Mouse (Mus musculus): ENCODE results near the gene Rad54l. TPM values are rescaled to one million over a fixed set of nuclear protein-coding genes. Genes with fewer than 3 reads are reported as not detected.

The Rad54l gene
- total and polyA plus RNA-seq, 3 experiments: 3.4 to 56.1 (median 47.0) TPM

GRCm38 (mm10) chr4:116133126-116133525 lies 9.6 kb upstream of the Rad54l start:
- H3K27me3 ChIP-seq (ENCODE audit: insufficient read depth, low read length): no peaks in the 10 kb centered on the region; the same call in 1 of the 2 replicates
- peak; percentile 49 for DNase-seq (ENCODE audit: low spot score)
- peaks cover 79% of the 10 kb centered on the region for H3K36me3 ChIP-seq (replicated peaks)
- H3K4me3 ChIP-seq (ENCODE audit: low read depth, low read length): no peak overlapping the region; the same call in 1 of the 2 replicates
- H3K4me1 ChIP-seq (ENCODE audit: insufficient read depth, low read depth, low read length): peaks cover 60% of the 10 kb centered on the region
- TF ChIP-seq GATA1 (IDR thresholded peaks at IDR 0.05; ENCODE audit: borderline replicate concordance, low read length) (no peak), POLR2AphosphoS5 (IDR thresholded peaks at IDR 0.05; ENCODE audit: insufficient replicate concordance, low read depth, low read length) (no peak), CTCF (IDR thresholded peaks at IDR 0.05; ENCODE audit: low read depth, low read length) (no peak), GATA2 (IDR thresholded peaks at IDR 0.05; ENCODE audit: borderline replicate concordance, low read depth, low read length) (no peak), TAL1 (conservative IDR thresholded peaks at IDR 0.05; ENCODE audit: low read depth, low read length) (no peak)
- ATAC-seq (ENCODE audit: extremely low read depth, insufficient number of reproducible peaks, low FRiP score, poor library complexity, severe bottlenecking): peak; percentile 82
- H3K9me3 ChIP-seq (replicated peaks): no peaks in the 10 kb centered on the region

- TF ChIP-seq GATA2 (IDR thresholded peaks at IDR 0.05; ENCODE audit: borderline replicate concordance, low read depth, low read length): no peak
- TF ChIP-seq CTCF (IDR thresholded peaks at IDR 0.05; ENCODE audit: low read depth, low read length): no peak
- no peak for TF ChIP-seq TAL1 (conservative IDR thresholded peaks at IDR 0.05; ENCODE audit: low read depth, low read length)
- TF ChIP-seq GATA1 (IDR thresholded peaks at IDR 0.05; ENCODE audit: borderline replicate concordance, low read length): no peak
- TF ChIP-seq POLR2AphosphoS5 (IDR thresholded peaks at IDR 0.05; ENCODE audit: insufficient replicate concordance, low read depth, low read length): no peak
- peaks cover 43% of the 10 kb centered on the region for H3K36me3 ChIP-seq (replicated peaks)
- H3K27me3 ChIP-seq (ENCODE audit: insufficient read depth, low read length): no peaks in the 10 kb centered on the region
- ATAC-seq (ENCODE audit: extremely low read depth, insufficient number of reproducible peaks, low FRiP score, poor library complexity, severe bottlenecking): no peak
- no peak overlapping the region for H3K4me3 ChIP-seq (ENCODE audit: low read depth, low read length)
- peaks cover 58% of the 10 kb centered on the region for H3K4me1 ChIP-seq (ENCODE audit: insufficient read depth, low read depth, low read length)
- DNase-seq (ENCODE audit: low spot score): no peak
- H3K9me3 ChIP-seq (replicated peaks): no peaks in the 10 kb centered on the region
Observed at GRCm38 (mm10) chr4:116127956-116128355, 4.5 kb upstream of the Rad54l start.

GRCm38 (mm10) chr4:116125803-116126386 lies 2.4 kb upstream of the Rad54l start:
- Histone ChIP-seq H3K4me1 (ENCODE audit: insufficient read depth, low read depth, low read length) (peaks cover 64% of the 10 kb centered on the region), H3K36me3 (replicated peaks) (peaks cover 35% of the 10 kb centered on the region), H3K4me3 (ENCODE audit: low read depth, low read length) (peak overlapping the region; percentile 41; the same call in 1 of the 2 replicates), H3K27me3 (ENCODE audit: insufficient read depth, low read length) (no peaks in the 10 kb centered on the region), H3K9me3 (replicated peaks) (no peaks in the 10 kb centered on the region)
- peak; percentile 87 for ATAC-seq (ENCODE audit: extremely low read depth, insufficient number of reproducible peaks, low FRiP score, poor library complexity, severe bottlenecking)
- TF ChIP-seq TAL1 (conservative IDR thresholded peaks at IDR 0.05; ENCODE audit: low read depth, low read length): peak; percentile 81
- no peak for TF ChIP-seq POLR2AphosphoS5 (IDR thresholded peaks at IDR 0.05; ENCODE audit: insufficient replicate concordance, low read depth, low read length)
- no peak for DNase-seq (ENCODE audit: low spot score)

GRCm38 (mm10) chr4:116122762-116123161 lies 728 bp downstream of the Rad54l start:
- H3K27me3 ChIP-seq (ENCODE audit: insufficient read depth, low read length): no peaks in the 10 kb centered on the region
- DNase-seq (ENCODE audit: low spot score): no peak
- no peak for TF ChIP-seq TAL1 (conservative IDR thresholded peaks at IDR 0.05; ENCODE audit: low read depth, low read length)
- TF ChIP-seq POLR2AphosphoS5 (IDR thresholded peaks at IDR 0.05; ENCODE audit: insufficient replicate concordance, low read depth, low read length): no peak
- no peak for TF ChIP-seq GATA2 (IDR thresholded peaks at IDR 0.05; ENCODE audit: borderline replicate concordance, low read depth, low read length)
- TF ChIP-seq CTCF (IDR thresholded peaks at IDR 0.05; ENCODE audit: low read depth, low read length): no peak
- H3K9me3 ChIP-seq (replicated peaks): no peaks in the 10 kb centered on the region
- H3K36me3 ChIP-seq (replicated peaks): peaks cover 41% of the 10 kb centered on the region
- peak overlapping the region; percentile 74 for H3K4me3 ChIP-seq (ENCODE audit: low read depth, low read length)
- ATAC-seq (ENCODE audit: extremely low read depth, insufficient number of reproducible peaks, low FRiP score, poor library complexity, severe bottlenecking): no peak
- peaks cover 53% of the 10 kb centered on the region for H3K4me1 ChIP-seq (ENCODE audit: insufficient read depth, low read depth, low read length)

- H3K36me3 ChIP-seq (replicated peaks): peaks cover 89% of the 10 kb centered on the region
- no peak for ATAC-seq (ENCODE audit: extremely low read depth, insufficient number of reproducible peaks, low FRiP score, poor library complexity, severe bottlenecking)
Observed at GRCm38 (mm10) chr4:116111486-116111885, 12.0 kb downstream of the Rad54l start.

GRCm38 (mm10) chr4:116110695-116111094 lies 12.8 kb downstream of the Rad54l start:
- H3K9me3 ChIP-seq (replicated peaks): no peaks in the 10 kb centered on the region
- no peak overlapping the region for H3K4me3 ChIP-seq (ENCODE audit: low read depth, low read length)
- peaks cover 18% of the 10 kb centered on the region; the same call in 1 of the 2 replicates for H3K4me1 ChIP-seq (ENCODE audit: insufficient read depth, low read depth, low read length)
- H3K27me3 ChIP-seq (ENCODE audit: insufficient read depth, low read length): no peaks in the 10 kb centered on the region
- ATAC-seq (ENCODE audit: extremely low read depth, insufficient number of reproducible peaks, low FRiP score, poor library complexity, severe bottlenecking): no peak
- H3K36me3 ChIP-seq (replicated peaks): peaks cover 87% of the 10 kb centered on the region
- TF ChIP-seq CTCF (IDR thresholded peaks at IDR 0.05; ENCODE audit: low read depth, low read length): no peak
- TF ChIP-seq TAL1 (conservative IDR thresholded peaks at IDR 0.05; ENCODE audit: low read depth, low read length): no peak
- TF ChIP-seq POLR2AphosphoS5 (IDR thresholded peaks at IDR 0.05; ENCODE audit: insufficient replicate concordance, low read depth, low read length): no peak
- TF ChIP-seq GATA2 (IDR thresholded peaks at IDR 0.05; ENCODE audit: borderline replicate concordance, low read depth, low read length): no peak
- TF ChIP-seq GATA1 (IDR thresholded peaks at IDR 0.05; ENCODE audit: borderline replicate concordance, low read length): no peak
- DNase-seq (ENCODE audit: low spot score): no peak

More at GRCm38 (mm10) chr4:116111486-116111885, 12.0 kb downstream of the Rad54l start:
- TF ChIP-seq POLR2AphosphoS5 (IDR thresholded peaks at IDR 0.05; ENCODE audit: insufficient replicate concordance, low read depth, low read length) (no peak), GATA1 (IDR thresholded peaks at IDR 0.05; ENCODE audit: borderline replicate concordance, low read length) (no peak)
- Histone ChIP-seq H3K4me1 (ENCODE audit: insufficient read depth, low read depth, low read length) (peaks cover 18% of the 10 kb centered on the region; the same call in 1 of the 2 replicates), H3K4me3 (ENCODE audit: low read depth, low read length) (no peak overlapping the region), H3K27me3 (ENCODE audit: insufficient read depth, low read length) (no peaks in the 10 kb centered on the region), H3K9me3 (replicated peaks) (no peaks in the 10 kb centered on the region)
- no peak for DNase-seq (ENCODE audit: low spot score)

Measured in G1E (cell line).